Mouse (Mus musculus): ENCODE data around the gene Nmur2. TPM values are rescaled to one million over a fixed set of nuclear protein-coding genes. Genes with fewer than 3 reads are reported as not detected.

Nmur2 gene
- polyA plus RNA-seq, 2 experiments: 0.04 TPM; not detected in 1

GRCm38 (mm10) chr11:56064575-56064974, 23.8 kb upstream of the Nmur2 start:
- ATAC-seq (ENCODE audit: low FRiP score, low read depth) (no peak), DNase-seq (ENCODE audit: low spot score) (no peak)
- H3K27ac ChIP-seq (replicated peaks; ENCODE audit: low read depth, low read length): no peak overlapping the region
- H3K27me3 ChIP-seq (ENCODE audit: control insufficient read depth, insufficient read depth, low read length): no peaks in the 10 kb centered on the region
- H3K4me2 ChIP-seq (replicated peaks; ENCODE audit: low read depth, low read length, severe bottlenecking): no peak overlapping the region
- no peaks in the 10 kb centered on the region for H3K36me3 ChIP-seq (ENCODE audit: control insufficient read depth, insufficient read depth, low read length)
- H3K4me1 ChIP-seq (ENCODE audit: control insufficient read depth, insufficient read depth, low read length): no peaks in the 10 kb centered on the region
- TF ChIP-seq POLR2A (IDR thresholded peaks at IDR 0.05; ENCODE audit: borderline replicate concordance, extremely low read depth, insufficient read depth, insufficient read length): no peak
- WGBS: 40% methylated on average over 4 of the region's 4 CpGs
- H3K4me3 ChIP-seq (replicated peaks; ENCODE audit: low read length): no peak overlapping the region
- H3K9me3 ChIP-seq (ENCODE audit: control insufficient read depth, low read length): no peaks in the 10 kb centered on the region
- no peak overlapping the region for H3K9ac ChIP-seq (ENCODE audit: low read depth, low read length, severe bottlenecking)

DNA sequence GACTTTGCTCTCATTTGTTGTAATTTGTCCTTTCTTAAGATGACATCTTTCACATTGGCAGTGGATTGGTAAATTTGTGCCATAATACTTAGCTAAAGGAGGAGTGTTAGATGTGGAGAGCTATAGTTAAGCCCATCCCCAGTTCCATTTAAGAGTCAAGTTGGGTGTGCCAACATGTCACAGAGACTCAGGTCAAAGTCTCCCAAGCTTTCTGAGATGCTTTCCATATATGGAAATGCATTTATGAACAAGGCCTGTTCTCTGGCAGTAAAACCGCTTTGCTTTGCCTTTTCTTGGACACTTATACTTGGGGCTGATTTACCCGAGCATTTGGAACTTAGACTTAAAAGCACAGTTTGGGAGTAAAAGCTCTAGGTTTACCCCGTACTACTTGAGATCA, 18.4 kb upstream of the Nmur2 start:
- H3K4me1 ChIP-seq (ENCODE audit: control insufficient read depth, insufficient read depth, low read length): no peaks in the 10 kb centered on the region
- no peak overlapping the region for H3K9ac ChIP-seq (ENCODE audit: low read depth, low read length, severe bottlenecking)
- no peaks in the 10 kb centered on the region for H3K36me3 ChIP-seq (ENCODE audit: control insufficient read depth, insufficient read depth, low read length)
- no peaks in the 10 kb centered on the region for H3K9me3 ChIP-seq (ENCODE audit: control insufficient read depth, low read length)
- no peak overlapping the region for H3K4me3 ChIP-seq (replicated peaks; ENCODE audit: low read length)
- H3K4me2 ChIP-seq (replicated peaks; ENCODE audit: low read depth, low read length, severe bottlenecking): no peak overlapping the region
- no peak for ATAC-seq (ENCODE audit: low FRiP score, low read depth)
- no peak for TF ChIP-seq POLR2A (IDR thresholded peaks at IDR 0.05; ENCODE audit: borderline replicate concordance, extremely low read depth, insufficient read depth, insufficient read length)
- H3K27ac ChIP-seq (replicated peaks; ENCODE audit: low read depth, low read length): no peak overlapping the region
- 52% methylated on average over 3 of the region's 3 CpGs for WGBS
- no peaks in the 10 kb centered on the region for H3K27me3 ChIP-seq (ENCODE audit: control insufficient read depth, insufficient read depth, low read length)
- DNase-seq (ENCODE audit: low spot score): no peak

- WGBS: 76% methylated on average over 7 of the region's 7 CpGs
- H3K4me1 ChIP-seq (ENCODE audit: control insufficient read depth, insufficient read depth, low read length): no peaks in the 10 kb centered on the region
- H3K36me3 ChIP-seq (ENCODE audit: control insufficient read depth, insufficient read depth, low read length): no peaks in the 10 kb centered on the region
- H3K9me3 ChIP-seq (ENCODE audit: control insufficient read depth, low read length): no peaks in the 10 kb centered on the region
- H3K27ac ChIP-seq (replicated peaks; ENCODE audit: low read depth, low read length): no peak overlapping the region
- TF ChIP-seq POLR2A (IDR thresholded peaks at IDR 0.05; ENCODE audit: borderline replicate concordance, extremely low read depth, insufficient read depth, insufficient read length): no peak
- ATAC-seq (ENCODE audit: low FRiP score, low read depth) (no peak), DNase-seq (ENCODE audit: low spot score) (no peak)
- H3K9ac ChIP-seq (ENCODE audit: low read depth, low read length, severe bottlenecking): no peak overlapping the region
- H3K4me2 ChIP-seq (replicated peaks; ENCODE audit: low read depth, low read length, severe bottlenecking): no peak overlapping the region
- H3K4me3 ChIP-seq (replicated peaks; ENCODE audit: low read length): no peak overlapping the region
- H3K27me3 ChIP-seq (ENCODE audit: control insufficient read depth, insufficient read depth, low read length): no peaks in the 10 kb centered on the region
These were observed 13.6 kb upstream of the Nmur2 start for GRCm38 (mm10) chr11:56054439-56054838.

DNA sequence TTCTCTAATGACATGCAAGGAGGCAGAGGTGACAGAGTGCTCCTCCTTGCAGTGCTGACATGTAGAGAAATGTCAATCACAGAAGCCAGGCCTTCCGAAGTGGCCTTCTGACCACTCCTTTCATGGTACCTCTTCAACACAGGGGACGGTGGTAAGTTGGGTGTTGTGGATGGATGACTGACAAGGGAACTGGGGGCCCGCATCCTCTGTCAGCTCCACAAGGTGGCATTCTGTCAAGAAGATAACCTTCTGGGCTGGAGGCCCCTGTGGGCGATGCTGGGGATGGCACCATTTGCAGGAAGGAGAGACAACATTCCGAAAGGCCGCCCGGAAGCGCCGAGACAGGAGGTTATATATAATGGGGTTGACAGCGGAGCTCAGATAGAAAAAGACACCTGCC, 14.0 kb downstream of the Nmur2 start:
- Histone ChIP-seq H3K27ac (replicated peaks; ENCODE audit: low read depth, low read length) (no peak overlapping the region), H3K4me1 (ENCODE audit: control insufficient read depth, insufficient read depth, low read length) (no peaks in the 10 kb centered on the region), H3K36me3 (ENCODE audit: control insufficient read depth, insufficient read depth, low read length) (no peaks in the 10 kb centered on the region), H3K9ac (ENCODE audit: low read depth, low read length, severe bottlenecking) (no peak overlapping the region), H3K9me3 (ENCODE audit: control insufficient read depth, low read length) (no peaks in the 10 kb centered on the region), H3K4me2 (replicated peaks; ENCODE audit: low read depth, low read length, severe bottlenecking) (no peak overlapping the region), H3K4me3 (replicated peaks; ENCODE audit: low read length) (no peak overlapping the region), H3K27me3 (ENCODE audit: control insufficient read depth, insufficient read depth, low read length) (no peaks in the 10 kb centered on the region)
- TF ChIP-seq POLR2A (IDR thresholded peaks at IDR 0.05; ENCODE audit: borderline replicate concordance, extremely low read depth, insufficient read depth, insufficient read length): no peak
- ATAC-seq (ENCODE audit: low FRiP score, low read depth): no peak
- WGBS: 82% methylated on average over 10 of the region's 10 CpGs
- no peak for DNase-seq (ENCODE audit: low spot score)

GRCm38 (mm10) chr11:56025746-56026570, 14.9 kb downstream of the Nmur2 start:
- no peaks in the 10 kb centered on the region for H3K36me3 ChIP-seq (ENCODE audit: control insufficient read depth, insufficient read depth, low read length)
- 69% methylated on average over 10 of the region's 10 CpGs for WGBS
- no peak overlapping the region for H3K4me3 ChIP-seq (replicated peaks; ENCODE audit: low read length)
- DNase-seq (ENCODE audit: low spot score): no peak
- no peak overlapping the region for H3K27ac ChIP-seq (replicated peaks; ENCODE audit: low read depth, low read length)
- no peak for TF ChIP-seq POLR2A (IDR thresholded peaks at IDR 0.05; ENCODE audit: borderline replicate concordance, extremely low read depth, insufficient read depth, insufficient read length)
- H3K9me3 ChIP-seq (ENCODE audit: control insufficient read depth, low read length): no peaks in the 10 kb centered on the region
- ATAC-seq (ENCODE audit: low FRiP score, low read depth): no peak
- H3K4me1 ChIP-seq (ENCODE audit: control insufficient read depth, insufficient read depth, low read length): no peaks in the 10 kb centered on the region
- no peaks in the 10 kb centered on the region for H3K27me3 ChIP-seq (ENCODE audit: control insufficient read depth, insufficient read depth, low read length)
- H3K9ac ChIP-seq (ENCODE audit: low read depth, low read length, severe bottlenecking): no peak overlapping the region
- no peak overlapping the region for H3K4me2 ChIP-seq (replicated peaks; ENCODE audit: low read depth, low read length, severe bottlenecking)
